Mouse (Mus musculus) forebrain, postnatal 0 days (tissue): Measurements from ENCODE around the gene Gm10570. TPM values are rescaled to one million over a fixed set of nuclear protein-coding genes. Genes with fewer than 3 reads are reported as not detected.
A peak's percentile ranks its signal among the peaks of the same experiment; 100 is the strongest.

ENCODE experiments used
- ATAC-seq: fragments of 200-750 bp; cut with Nextera tagmentation; 2 replicates; pipeline ENCODE4 v1.8.0; 2017; ENCODE audit warnings: mild to moderate bottlenecking, moderate library complexity
- DNase-seq: peaks from one replicate; pipeline ENCODE4 v3.0.0-alpha.2; 2015
- H3K27ac ChIP-seq: fragments of 300-500 bp; sonication (generic); 2 replicates; pipeline ENCODE4 v1.5.1; 2014; ENCODE audit warnings: low read depth, mild to moderate bottlenecking, antibody characterized with exemption, low read length, moderate library complexity, mixed read lengths
- H3K27me3 ChIP-seq: fragments of 300-500 bp; sonication (generic); 2 replicates; pipeline ENCODE4 v1.6.1; 2014; ENCODE audit warnings: mild to moderate bottlenecking, low read length, mixed read lengths; ENCODE audit not compliant: insufficient read depth
- H3K36me3 ChIP-seq: fragments of 300-500 bp; sonication (generic); 2 replicates; pipeline ENCODE4 v1.6.1; 2014; ENCODE audit warnings: mild to moderate bottlenecking, moderate library complexity; ENCODE audit not compliant: insufficient read depth
- H3K4me1 ChIP-seq: fragments of 300-500 bp; sonication (generic); 2 replicates; pipeline ENCODE4 v1.6.1; 2014; ENCODE audit warnings: antibody characterized with exemption; ENCODE audit not compliant: insufficient read depth
- H3K4me2 ChIP-seq: fragments of 300-500 bp; sonication (generic); 2 replicates; pipeline ENCODE4 v1.6.1; 2014; ENCODE audit warnings: low read depth, mild to moderate bottlenecking, moderate library complexity
- H3K4me3 ChIP-seq: fragments of 300-500 bp; sonication (generic); 2 replicates; pipeline ENCODE4 v1.5.1; 2014; ENCODE audit warnings: low read depth, low read length, mixed read lengths
- H3K9ac ChIP-seq: fragments of 300-500 bp; sonication (generic); 2 replicates; pipeline ENCODE4 v1.6.1; 2014; ENCODE audit warnings: mild to moderate bottlenecking
- H3K9me3 ChIP-seq: fragments of 300-500 bp; sonication (generic); 2 replicates; pipeline ENCODE4 v1.6.1; 2016; ENCODE audit warnings: low read length
- CTCF ChIP-seq: sonication (generic); IDR thresholded peaks from 2 replicates; pipeline ENCODE4 v1.5.1; 2016; ENCODE audit warnings: antibody characterized with exemption, control low read depth, low read depth
- WGBS: fragments of 180-500 bp; shearing (Covaris S2); extraction: QIAGEN DNeasy Blood & Tissue Kit; methylation state at CpG from one replicate; pipeline ENCODE4 v1.1.7; 2014; 5-methylcytosine and 5-hydroxymethylcytosine counted together
- polyA plus RNA-seq: library from polyadenylated mRNA; unstranded; fragments of >200 nt; fragmentation: Nextera tagmentation; extraction: Ambion mirVana; gene quantifications from 2 replicates; pipeline ENCODE4 v1.2.1, GENCODE M21; 2015
- total RNA-seq: library from RNA; depleted of rRNA; stranded (reverse); fragments of >200 nt; gene quantifications from 2 replicates; pipeline ENCODE4 v1.2.3, GENCODE M21; 2014

The Gm10570 gene
- total and polyA plus RNA-seq, 2 experiments from 2014 or later = 1.0 to 1.8 TPM

DNA sequence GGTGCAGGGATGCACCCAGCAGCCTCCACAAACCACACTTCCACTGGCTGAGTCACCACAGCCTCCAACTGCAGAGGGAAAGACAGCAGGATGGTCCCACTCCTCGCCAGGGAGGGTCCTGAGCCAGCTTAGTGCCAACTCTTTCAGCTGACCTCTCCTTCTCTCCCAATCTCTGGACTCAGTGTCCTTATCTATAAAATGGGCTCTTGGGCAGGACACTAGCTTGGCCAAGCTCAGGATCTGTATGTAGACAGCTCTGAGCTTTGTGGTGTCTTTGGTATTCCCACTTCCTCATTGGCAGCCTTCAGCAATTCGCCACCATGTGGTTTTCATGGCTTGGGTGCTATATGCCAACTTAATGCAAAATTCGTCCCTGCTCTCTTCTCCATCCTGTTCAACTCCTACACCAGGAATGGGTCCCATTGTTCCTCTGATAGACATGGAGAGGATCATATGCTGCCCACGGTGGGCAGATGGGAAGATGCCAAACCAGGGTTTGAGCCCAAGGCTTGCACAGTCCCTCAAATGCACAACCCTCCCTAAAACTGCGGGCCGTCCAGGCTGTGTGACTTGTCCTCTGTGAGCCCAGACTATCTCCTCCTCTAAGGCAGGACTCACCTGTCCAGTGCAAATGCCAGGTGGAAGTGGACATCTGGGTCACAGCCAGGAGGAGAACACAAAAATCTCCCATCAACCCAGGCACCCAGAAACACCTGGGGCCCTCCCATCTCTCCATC lies 37.7 kb downstream of the Gm10570 start:
- TF ChIP-seq CTCF = no peak
- ATAC-seq = no peak
- no peak for DNase-seq
- no peak overlapping the region for H3K4me2 ChIP-seq
- WGBS = 77% methylated on average over 6 of the region's 6 CpGs
- H3K36me3 ChIP-seq = no peaks in the 10 kb centered on the region
- H3K9me3 ChIP-seq = no peaks in the 10 kb centered on the region
- H3K4me1 ChIP-seq = 0 out of 2 replicates have a peak, but pooled peaks cover 17% of the 10 kb centered on the region
- no peak overlapping the region for H3K9ac ChIP-seq
- peak overlapping the region; percentile 35; the same call in 1 of the 2 replicates for H3K27ac ChIP-seq
- H3K4me3 ChIP-seq = no peak overlapping the region
- no peaks in the 10 kb centered on the region for H3K27me3 ChIP-seq

- Histone ChIP-seq H3K9me3 (no peaks in the 10 kb centered on the region), H3K4me2 (no peak overlapping the region), H3K27me3 (no peaks in the 10 kb centered on the region), H3K27ac (no peak overlapping the region), H3K4me3 (no peak overlapping the region), H3K4me1 (0 out of 2 replicates have a peak, but pooled peaks cover 17% of the 10 kb centered on the region), H3K9ac (no peak overlapping the region), H3K36me3 (no peaks in the 10 kb centered on the region)
- TF ChIP-seq CTCF = no peak
- WGBS = 64% methylated on average over 8 of the region's 8 CpGs
- ATAC-seq = no peak
- peak; percentile 53 for DNase-seq
These were observed 38.4 kb downstream of the Gm10570 start for GRCm38 (mm10) chr4:130270089-130270488.

DNA sequence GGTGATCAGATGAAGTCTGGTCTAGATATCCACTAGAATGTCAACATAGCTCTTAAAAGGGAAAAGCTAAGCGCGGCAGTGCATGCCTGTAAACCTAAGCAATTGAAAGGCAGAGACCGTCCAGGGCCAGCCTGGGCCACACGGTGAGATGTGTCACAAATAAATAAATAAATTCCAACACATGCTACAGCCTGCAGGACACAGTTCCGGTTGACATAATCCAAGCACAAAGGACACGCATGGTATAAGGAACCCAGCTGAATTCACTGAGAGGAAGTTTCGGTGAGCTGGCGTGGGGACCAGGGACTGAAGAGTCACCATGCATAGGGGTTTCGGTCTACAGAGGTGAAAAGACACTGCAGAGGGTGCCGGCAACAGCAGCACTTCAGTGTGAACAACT lies 39.7 kb downstream of the Gm10570 start:
- no peak for TF ChIP-seq CTCF
- 88% methylated on average over 10 of the region's 10 CpGs for WGBS
- Histone ChIP-seq H3K27me3 (no peaks in the 10 kb centered on the region), H3K4me1 (0 out of 2 replicates have a peak, but pooled peaks cover 15% of the 10 kb centered on the region), H3K9ac (no peak overlapping the region), H3K4me2 (no peak overlapping the region), H3K9me3 (no peaks in the 10 kb centered on the region), H3K4me3 (no peak overlapping the region), H3K36me3 (peaks cover 4% of the 10 kb centered on the region; the same call in 1 of the 2 replicates), H3K27ac (no peak overlapping the region)
- ATAC-seq (no peak), DNase-seq (no peak)

GRCm38 (mm10) chr4:130267069-130267468 lies 41.4 kb downstream of the Gm10570 start:
- TF ChIP-seq CTCF = no peak
- peaks cover 13% of the 10 kb centered on the region for H3K36me3 ChIP-seq
- no peak overlapping the region for H3K4me2 ChIP-seq
- H3K9me3 ChIP-seq = no peaks in the 10 kb centered on the region
- DNase-seq = no peak
- H3K27me3 ChIP-seq = no peaks in the 10 kb centered on the region
- ATAC-seq = no peak
- H3K4me1 ChIP-seq = 0 out of 2 replicates have a peak, but pooled peaks cover 2% of the 10 kb centered on the region
- no peak overlapping the region for H3K27ac ChIP-seq
- 77% methylated on average over 7 of the region's 7 CpGs for WGBS
- H3K9ac ChIP-seq = no peak overlapping the region
- H3K4me3 ChIP-seq = no peak overlapping the region

DNA sequence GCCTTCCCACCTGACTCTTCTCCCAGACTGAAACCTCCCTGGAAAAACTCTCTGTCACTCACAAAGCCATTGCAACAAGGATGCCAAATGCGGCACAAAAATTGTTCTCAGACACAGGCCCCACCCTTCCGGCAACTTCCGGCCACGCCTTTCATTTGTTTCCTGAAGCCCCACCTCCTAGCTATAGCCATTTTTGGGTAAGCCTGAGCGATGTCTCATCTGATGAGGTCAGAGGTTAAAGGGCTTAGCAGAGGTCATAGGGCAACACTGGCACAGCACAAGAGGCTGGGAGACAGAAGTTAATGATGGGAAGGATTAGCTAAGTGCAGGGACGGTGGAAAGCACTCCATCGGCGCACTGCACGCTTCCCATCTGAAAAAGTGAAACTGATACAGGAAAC lies 41.9 kb downstream of the Gm10570 start:
- H3K4me3 ChIP-seq = no peak overlapping the region
- H3K27me3 ChIP-seq = no peaks in the 10 kb centered on the region
- H3K9me3 ChIP-seq = no peaks in the 10 kb centered on the region
- H3K4me1 ChIP-seq = 0 out of 2 replicates have a peak, but pooled peaks cover under 1% of the 10 kb centered on the region
- DNase-seq = no peak
- no peak overlapping the region for H3K4me2 ChIP-seq
- no peak for TF ChIP-seq CTCF
- WGBS = 48% methylated on average over 9 of the region's 9 CpGs
- no peak overlapping the region for H3K9ac ChIP-seq
- peaks cover 13% of the 10 kb centered on the region for H3K36me3 ChIP-seq
- no peak overlapping the region for H3K27ac ChIP-seq
- ATAC-seq = no peak

- WGBS = 28% methylated on average over 24 of the region's 24 CpGs
- peaks cover 25% of the 10 kb centered on the region for H3K36me3 ChIP-seq
- no peaks in the 10 kb centered on the region for H3K4me1 ChIP-seq
- ATAC-seq = peak; percentile 74
- H3K9me3 ChIP-seq = no peaks in the 10 kb centered on the region
- no peak overlapping the region for H3K27ac ChIP-seq
- TF ChIP-seq CTCF = peak; percentile 73
- DNase-seq = peak; percentile 72
- no peaks in the 10 kb centered on the region for H3K27me3 ChIP-seq
- no peak overlapping the region for H3K4me3 ChIP-seq
- peak overlapping the region; percentile 15; the same call in 1 of the 2 replicates for H3K4me2 ChIP-seq
- no peak overlapping the region; the same call in 1 of the 2 replicates for H3K9ac ChIP-seq
These were observed 43.6 kb downstream of the Gm10570 start for GRCm38 (mm10) chr4:130264698-130265349.

DNA sequence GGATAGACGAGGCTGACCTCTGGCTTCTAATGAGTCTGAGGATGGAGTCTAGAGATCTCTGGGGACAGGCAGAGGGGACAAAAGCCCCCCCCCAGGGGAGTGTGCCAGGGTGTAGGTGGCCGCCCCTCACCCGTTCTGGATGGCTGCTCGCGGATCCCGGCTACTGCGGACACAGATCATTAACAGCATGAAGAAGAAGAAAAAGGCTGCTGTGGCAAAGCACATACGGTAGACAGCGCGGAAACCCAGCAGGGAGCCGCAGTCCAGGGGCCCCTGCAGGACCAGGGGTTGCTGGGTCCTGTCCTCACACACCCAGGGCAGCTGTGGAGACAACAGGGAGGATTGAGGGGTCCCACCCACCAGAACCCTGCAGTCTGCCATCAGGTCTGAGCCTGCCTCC lies 44.3 kb downstream of the Gm10570 start:
- WGBS = 37% methylated on average over 11 of the region's 11 CpGs
- Histone ChIP-seq H3K36me3 (peaks cover 32% of the 10 kb centered on the region), H3K27ac (no peak overlapping the region), H3K9me3 (no peaks in the 10 kb centered on the region), H3K27me3 (no peaks in the 10 kb centered on the region), H3K9ac (no peak overlapping the region; the same call in 1 of the 2 replicates), H3K4me1 (no peaks in the 10 kb centered on the region), H3K4me2 (no peak overlapping the region), H3K4me3 (no peak overlapping the region)
- ATAC-seq (no peak), DNase-seq (no peak)
- no peak for TF ChIP-seq CTCF
